Mouse (Mus musculus) small intestine, adult 2 months (tissue): ENCODE data around the gene Mbtps1. TPM values are rescaled to one million over a fixed set of nuclear protein-coding genes. Genes with fewer than 3 reads are reported as not detected.

Experiments used
- H3K27ac ChIP-seq: fragments of 200-500 bp; 2 replicates; pipeline ENCODE4 v1.5.1; 2012; ENCODE audit warnings: low read depth, low read length, control low read depth, inconsistent platforms; ENCODE audit not compliant: insufficient read depth
- H3K27me3 ChIP-seq: fragments of 200-500 bp; 2 replicates; pipeline ENCODE4 v1.6.1; 2012; ENCODE audit warnings: mild to moderate bottlenecking, moderate library complexity, low read length, inconsistent platforms; ENCODE audit not compliant: control insufficient read depth, insufficient read depth
- H3K36me3 ChIP-seq: fragments of 200-500 bp; 2 replicates; pipeline ENCODE4 v1.6.1; 2012; ENCODE audit warnings: mild to moderate bottlenecking, low read length, control low read depth, inconsistent platforms; ENCODE audit not compliant: control insufficient read depth, insufficient read depth
- H3K4me1 ChIP-seq: fragments of 200-500 bp; 2 replicates; pipeline ENCODE4 v1.6.1; 2012; ENCODE audit warnings: low read length, inconsistent platforms, mixed read lengths; ENCODE audit not compliant: control insufficient read depth, insufficient read depth, insufficient read length
- H3K4me3 ChIP-seq: fragments of 200-500 bp; 2 replicates; pipeline ENCODE4 v1.5.1; 2012; ENCODE audit warnings: low read depth, mild to moderate bottlenecking, control low read depth, inconsistent platforms, low read length, moderate library complexity
- CTCF ChIP-seq: fragments of 200-500 bp; IDR thresholded peaks from 2 replicates; pipeline ENCODE4 v1.5.1; 2012; ENCODE audit warnings: low read depth, mild to moderate bottlenecking, control low read depth, inconsistent platforms, low read length, moderate library complexity, mixed read lengths; ENCODE audit not compliant: insufficient replicate concordance, insufficient read length; ENCODE audit errors: extremely low read depth
- POLR2A ChIP-seq: fragments of 200-500 bp; IDR thresholded peaks from 2 replicates; pipeline ENCODE4 v1.6.1; 2012; ENCODE audit warnings: low read depth, mild to moderate bottlenecking, control low read depth, inconsistent platforms, low read length, moderate library complexity
- WGBS: fragments of 180-500 bp; shearing (Covaris S2); methylation state at CpG from one replicate; pipeline ENCODE4 v1.1.7; 2018; 5-methylcytosine and 5-hydroxymethylcytosine counted together
- polyA plus RNA-seq: library from polyadenylated mRNA; depleted of rRNA; stranded (reverse); fragments of >200 nt; gene quantifications from 2 replicates; pipeline ENCODE4 v1.2.3, GENCODE M21; 2012

Mbtps1 gene
- polyA plus RNA-seq, 1 experiment: 43.1 TPM

- Histone ChIP-seq H3K36me3 (peaks cover 87% of the 10 kb centered on the region), H3K4me3 (no peak overlapping the region), H3K27ac (no peak overlapping the region), H3K4me1 (no peaks in the 10 kb centered on the region), H3K27me3 (no peaks in the 10 kb centered on the region)
- 85% methylated on average over 3 of the region's 3 CpGs for WGBS
- no peak for TF ChIP-seq CTCF
- no peak for TF ChIP-seq POLR2A
Measured at GRCm38 (mm10) chr8:119515767-119516166, 42.8 kb downstream of the Mbtps1 start.

GRCm38 (mm10) chr8:119514940-119515339, 43.6 kb downstream of the Mbtps1 start:
- no peak overlapping the region for H3K4me3 ChIP-seq
- no peak overlapping the region for H3K27ac ChIP-seq
- H3K27me3 ChIP-seq: no peaks in the 10 kb centered on the region
- H3K36me3 ChIP-seq: peaks cover 88% of the 10 kb centered on the region
- TF ChIP-seq CTCF (no peak), POLR2A (no peak)
- WGBS: 90% methylated on average over 3 of the region's 3 CpGs
- no peaks in the 10 kb centered on the region for H3K4me1 ChIP-seq

- Histone ChIP-seq H3K4me3 (no peak overlapping the region), H3K27ac (no peak overlapping the region), H3K27me3 (no peaks in the 10 kb centered on the region), H3K4me1 (no peaks in the 10 kb centered on the region), H3K36me3 (peaks cover 89% of the 10 kb centered on the region)
- WGBS: 61% methylated on average over 4 of the region's 4 CpGs
- no peak for TF ChIP-seq CTCF
- TF ChIP-seq POLR2A: no peak
Measured at GRCm38 (mm10) chr8:119513405-119513804, 45.1 kb downstream of the Mbtps1 start.

GRCm38 (mm10) chr8:119511722-119512121, 46.8 kb downstream of the Mbtps1 start:
- Histone ChIP-seq H3K27me3 (no peaks in the 10 kb centered on the region), H3K36me3 (peaks cover 85% of the 10 kb centered on the region), H3K4me3 (no peak overlapping the region), H3K27ac (no peak overlapping the region), H3K4me1 (no peaks in the 10 kb centered on the region)
- TF ChIP-seq POLR2A: no peak
- no peak for TF ChIP-seq CTCF
- 91% methylated on average over 7 of the region's 7 CpGs for WGBS

GRCm38 (mm10) chr8:119510471-119510870, 48.1 kb downstream of the Mbtps1 start:
- H3K4me3 ChIP-seq: no peak overlapping the region
- no peaks in the 10 kb centered on the region for H3K4me1 ChIP-seq
- no peak overlapping the region for H3K27ac ChIP-seq
- TF ChIP-seq POLR2A: no peak
- TF ChIP-seq CTCF: no peak
- no peaks in the 10 kb centered on the region for H3K27me3 ChIP-seq
- WGBS: 84% methylated on average over 9 of the region's 9 CpGs
- H3K36me3 ChIP-seq: peaks cover 73% of the 10 kb centered on the region

- Histone ChIP-seq H3K36me3 (peaks cover 34% of the 10 kb centered on the region), H3K4me1 (no peaks in the 10 kb centered on the region), H3K4me3 (no peak overlapping the region), H3K27me3 (no peaks in the 10 kb centered on the region), H3K27ac (no peak overlapping the region)
- TF ChIP-seq POLR2A (no peak), CTCF (no peak)
- 78% methylated on average over 8 of the region's 8 CpGs for WGBS
Measured at GRCm38 (mm10) chr8:119506106-119506505, 52.4 kb downstream of the Mbtps1 start.

- H3K27ac ChIP-seq: no peak overlapping the region
- no peaks in the 10 kb centered on the region for H3K27me3 ChIP-seq
- no peaks in the 10 kb centered on the region for H3K4me1 ChIP-seq
- H3K36me3 ChIP-seq: peaks cover 30% of the 10 kb centered on the region
- no peak for TF ChIP-seq POLR2A
- no peak for TF ChIP-seq CTCF
- no peak overlapping the region for H3K4me3 ChIP-seq
- 53% methylated on average over 9 of the region's 9 CpGs for WGBS
Measured at GRCm38 (mm10) chr8:119505488-119505887, 53.0 kb downstream of the Mbtps1 start.
